Mouse (Mus musculus) skeletal muscle tissue, adult 2 months (tissue): ENCODE results near the gene N4bp1.

Experiments used
- DNase-seq: peaks from one replicate; pipeline ENCODE4 v3.0.0-alpha.2; 2012; ENCODE audit warnings: low read depth, low spot score

Gene N4bp1

GRCm38 (mm10) chr8:86895390-86895789 is 10.3 kb upstream of the N4bp1 start:
- no peak for DNase-seq

GRCm38 (mm10) chr8:86894194-86894761 is 9.2 kb upstream of the N4bp1 start:
- DNase-seq, result no peak

- no peak for DNase-seq
These were observed 8.5 kb upstream of the N4bp1 start for GRCm38 (mm10) chr8:86893554-86893953.

GRCm38 (mm10) chr8:86891533-86891932 is 6.5 kb upstream of the N4bp1 start:
- DNase-seq, result no peak

GRCm38 (mm10) chr8:86888058-86888939 is 3.2 kb upstream of the N4bp1 start:
- peak; percentile 47 for DNase-seq

GRCm38 (mm10) chr8:86884067-86884466 is 991 bp downstream of the N4bp1 start:
- no peak for DNase-seq

- DNase-seq, result no peak
These were observed 2.2 kb downstream of the N4bp1 start for GRCm38 (mm10) chr8:86882568-86883478.

- no peak for DNase-seq
These were observed 3.1 kb downstream of the N4bp1 start for GRCm38 (mm10) chr8:86881951-86882350.

- DNase-seq, result no peak
These were observed 3.9 kb downstream of the N4bp1 start for GRCm38 (mm10) chr8:86881068-86881609.

- no peak for DNase-seq
These were observed 8.2 kb downstream of the N4bp1 start for GRCm38 (mm10) chr8:86876831-86877230.

- no peak for DNase-seq
These were observed 11.0 kb downstream of the N4bp1 start for GRCm38 (mm10) chr8:86874055-86874454.

- no peak for DNase-seq
These were observed 11.9 kb downstream of the N4bp1 start for GRCm38 (mm10) chr8:86873151-86873550.

- DNase-seq, result no peak
These were observed 12.8 kb downstream of the N4bp1 start for GRCm38 (mm10) chr8:86872097-86872815.

GRCm38 (mm10) chr8:86871421-86871820 is 13.6 kb downstream of the N4bp1 start:
- DNase-seq, result no peak

GRCm38 (mm10) chr8:86870771-86871170 is 14.3 kb downstream of the N4bp1 start:
- no peak for DNase-seq

- DNase-seq, result no peak
These were observed 17.0 kb downstream of the N4bp1 start for GRCm38 (mm10) chr8:86868041-86868440.

GRCm38 (mm10) chr8:86864764-86865163 is 20.3 kb downstream of the N4bp1 start:
- DNase-seq, result no peak

- DNase-seq, result no peak
These were observed 22.2 kb downstream of the N4bp1 start for GRCm38 (mm10) chr8:86862837-86863236.

GRCm38 (mm10) chr8:86862155-86862816 is 22.8 kb downstream of the N4bp1 start:
- DNase-seq, result no peak

- DNase-seq, result no peak
These were observed 23.5 kb downstream of the N4bp1 start for GRCm38 (mm10) chr8:86861516-86861915.

- DNase-seq, result no peak
These were observed 28.8 kb downstream of the N4bp1 start for GRCm38 (mm10) chr8:86856248-86856647.
